Mouse (Mus musculus): ENCODE measurements around the gene Slc47a2.

The Slc47a2 gene

DNA sequence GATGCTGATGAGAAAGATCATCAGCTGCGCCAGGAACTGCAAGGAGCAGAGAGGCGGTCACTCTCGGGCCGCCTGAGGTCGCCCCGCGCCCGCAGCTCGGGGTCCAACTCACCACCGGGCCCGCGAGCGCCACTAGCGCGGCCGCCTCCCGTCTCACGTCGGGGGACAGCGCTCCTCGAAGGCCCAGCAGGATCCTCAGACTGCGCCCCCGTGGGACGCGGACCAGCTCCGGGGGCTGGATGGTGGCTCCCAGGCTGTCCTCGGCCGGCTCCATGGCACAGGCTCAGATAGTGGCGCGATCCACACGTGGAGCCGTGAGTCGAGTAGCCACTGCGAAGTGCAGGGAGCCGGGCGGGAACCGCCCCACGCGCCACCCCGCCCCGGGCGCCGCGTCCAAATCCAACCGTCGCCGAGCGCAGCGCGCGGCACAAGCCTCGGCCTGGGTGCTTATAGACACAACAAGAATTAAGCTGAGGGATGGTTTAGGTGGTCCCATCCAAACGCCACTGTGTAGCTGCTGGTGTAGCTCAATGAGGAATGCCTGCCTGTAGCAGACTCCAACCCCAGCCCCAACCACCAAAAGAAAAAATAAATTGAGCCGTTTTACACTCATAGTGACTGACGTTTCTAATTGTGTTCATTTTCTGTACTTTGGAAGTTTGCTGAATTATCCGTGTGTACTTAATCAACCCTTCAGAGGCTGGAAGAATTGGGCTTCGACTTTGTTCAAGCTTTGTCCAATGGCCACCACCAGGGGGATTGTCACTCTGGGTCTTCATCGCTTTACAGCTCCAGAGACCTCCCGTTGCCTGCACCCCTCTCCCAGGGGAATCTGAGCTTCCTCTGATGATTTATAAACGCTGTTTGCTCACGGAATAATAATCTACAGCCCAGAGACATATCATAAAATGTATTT lies at the start of gene Slc47a2:
Gene Slc47a2 (minus strand): TSS at position 356 of the 916 bp plus-strand sequence.
- DNase-seq (ENCODE audit: low spot score) = peak; percentile 78

GRCm38 (mm10) chr11:61388936-61389335 lies 46.3 kb upstream of the Slc47a2 start:
- no peak for DNase-seq (ENCODE audit: low spot score)

GRCm38 (mm10) chr11:61388012-61388411 lies 45.4 kb upstream of the Slc47a2 start:
- peak; percentile 79 for DNase-seq (ENCODE audit: low spot score)

DNA sequence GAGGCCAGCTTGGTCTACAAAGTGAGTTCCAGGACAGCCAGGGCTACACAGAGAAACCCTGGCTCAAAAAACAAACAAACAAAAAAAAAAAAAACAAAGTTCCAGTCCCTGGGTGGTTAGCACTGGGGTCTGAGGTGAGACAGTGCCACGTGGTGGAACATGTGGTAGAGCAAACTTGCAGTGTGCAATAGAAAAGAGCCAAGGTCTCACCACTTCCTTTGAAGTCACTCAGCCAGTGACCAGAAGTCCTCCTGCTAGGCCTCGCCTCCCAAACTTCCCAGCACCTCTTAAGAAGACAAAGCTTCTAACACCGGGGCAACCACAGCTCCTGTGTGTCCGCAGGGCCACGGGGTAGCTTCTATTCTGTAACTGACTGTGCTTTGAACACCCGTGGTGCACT lies 44.6 kb upstream of the Slc47a2 start:
- no peak for DNase-seq (ENCODE audit: low spot score)

DNA sequence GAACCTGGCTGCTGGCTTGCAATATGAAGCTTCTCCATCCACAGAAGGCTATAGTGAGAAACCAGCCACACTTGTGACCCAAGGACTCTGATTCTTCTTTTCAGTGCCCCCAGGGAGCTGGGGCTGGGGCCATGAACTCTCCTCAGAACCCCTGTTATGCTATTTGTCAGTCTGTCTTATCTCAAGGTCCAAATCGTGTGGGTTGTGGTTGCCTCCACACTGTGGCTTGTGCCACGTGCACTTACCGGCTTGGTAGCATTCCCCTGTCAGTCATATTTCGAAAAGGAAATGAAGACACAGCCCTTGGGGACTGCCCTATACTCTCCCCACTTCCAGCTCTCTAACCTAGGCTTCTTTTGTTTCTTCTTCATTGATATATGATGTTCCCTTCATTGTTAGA lies 43.1 kb upstream of the Slc47a2 start:
- DNase-seq (ENCODE audit: low spot score) = no peak

DNA sequence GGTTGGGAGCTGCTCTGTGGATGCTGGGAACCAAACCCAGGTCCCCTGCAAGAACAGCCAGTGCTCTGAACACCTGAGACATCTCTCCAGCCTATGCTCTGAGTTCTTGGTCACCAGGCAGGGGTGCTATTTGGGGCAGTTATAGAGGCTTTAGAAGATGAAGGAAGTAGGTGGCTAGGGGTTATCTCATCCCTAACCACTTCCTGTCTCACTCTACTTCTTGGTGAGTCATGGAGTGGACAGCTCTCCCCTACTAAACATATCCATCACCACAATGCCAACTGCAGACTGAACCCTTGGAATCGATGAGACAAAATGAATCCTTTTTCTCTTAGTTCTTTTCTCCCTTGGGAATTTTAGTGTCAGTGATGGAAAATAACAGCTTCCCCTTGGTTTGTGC lies 38.6 kb upstream of the Slc47a2 start:
- DNase-seq (ENCODE audit: low spot score) = no peak

- no peak for DNase-seq (ENCODE audit: low spot score)
Observed at GRCm38 (mm10) chr11:61378651-61379050, 36.0 kb upstream of the Slc47a2 start.

DNA sequence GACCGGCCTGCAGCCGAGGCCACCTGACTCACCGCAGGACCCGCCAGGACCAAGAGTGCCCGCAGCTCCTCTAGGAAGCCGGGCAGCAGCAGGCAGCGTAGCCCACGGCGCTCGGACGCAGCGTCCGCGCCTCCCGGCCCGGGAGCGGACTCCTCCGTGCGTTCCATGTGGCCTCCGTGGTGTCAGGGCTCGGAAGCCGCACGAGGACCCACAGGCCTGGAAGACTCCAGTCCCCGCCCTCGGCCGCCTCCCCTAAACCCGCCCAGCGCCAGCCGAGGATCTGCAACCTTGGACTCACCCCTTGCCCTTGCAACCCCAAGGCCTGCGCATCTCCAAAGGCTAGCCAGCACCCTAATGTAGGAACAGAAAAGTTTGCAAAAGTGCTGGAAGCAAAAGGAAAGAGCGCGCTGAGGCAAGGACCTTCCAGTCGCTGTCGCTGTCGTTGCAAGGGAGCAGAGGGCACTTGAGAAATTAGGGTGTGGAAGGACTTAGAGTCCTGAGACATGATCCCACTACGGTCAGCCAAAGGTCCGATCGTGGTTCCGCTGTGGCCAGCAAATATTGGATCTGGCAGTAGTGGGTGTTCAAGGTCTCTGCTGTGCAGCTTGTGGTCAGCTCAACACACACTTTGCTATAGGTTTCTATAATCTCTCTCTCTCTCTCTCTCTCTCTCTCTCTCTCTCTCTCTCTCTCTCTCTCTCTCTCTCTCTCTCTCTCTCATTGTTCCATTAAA lies 35.4 kb upstream of the Slc47a2 start, which contains the start of gene Slc47a1:
Gene Slc47a1 (minus strand): TSS at position 465 of the 733 bp plus-strand sequence.
- peak; percentile 40 for DNase-seq (ENCODE audit: low spot score)

DNA sequence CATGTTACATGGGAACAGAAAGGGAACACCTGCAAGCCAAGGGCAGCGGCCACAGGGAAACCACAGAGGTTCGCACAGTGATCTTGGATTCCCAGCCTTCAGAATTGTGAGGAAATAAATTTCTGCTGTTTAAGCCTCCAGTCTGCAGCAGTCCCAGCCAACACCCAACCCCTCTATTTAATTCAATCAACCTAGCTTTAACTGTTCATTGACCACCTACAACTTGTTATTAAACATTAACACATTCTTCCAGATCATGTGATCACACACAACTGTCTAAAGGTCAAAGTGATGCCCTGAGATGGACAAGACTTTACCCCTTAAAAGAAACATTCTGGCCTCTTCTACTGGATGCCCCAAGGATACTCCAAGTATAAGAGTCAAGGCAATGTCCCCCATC lies 26.0 kb upstream of the Slc47a2 start:
- DNase-seq (ENCODE audit: low spot score) = no peak

DNA sequence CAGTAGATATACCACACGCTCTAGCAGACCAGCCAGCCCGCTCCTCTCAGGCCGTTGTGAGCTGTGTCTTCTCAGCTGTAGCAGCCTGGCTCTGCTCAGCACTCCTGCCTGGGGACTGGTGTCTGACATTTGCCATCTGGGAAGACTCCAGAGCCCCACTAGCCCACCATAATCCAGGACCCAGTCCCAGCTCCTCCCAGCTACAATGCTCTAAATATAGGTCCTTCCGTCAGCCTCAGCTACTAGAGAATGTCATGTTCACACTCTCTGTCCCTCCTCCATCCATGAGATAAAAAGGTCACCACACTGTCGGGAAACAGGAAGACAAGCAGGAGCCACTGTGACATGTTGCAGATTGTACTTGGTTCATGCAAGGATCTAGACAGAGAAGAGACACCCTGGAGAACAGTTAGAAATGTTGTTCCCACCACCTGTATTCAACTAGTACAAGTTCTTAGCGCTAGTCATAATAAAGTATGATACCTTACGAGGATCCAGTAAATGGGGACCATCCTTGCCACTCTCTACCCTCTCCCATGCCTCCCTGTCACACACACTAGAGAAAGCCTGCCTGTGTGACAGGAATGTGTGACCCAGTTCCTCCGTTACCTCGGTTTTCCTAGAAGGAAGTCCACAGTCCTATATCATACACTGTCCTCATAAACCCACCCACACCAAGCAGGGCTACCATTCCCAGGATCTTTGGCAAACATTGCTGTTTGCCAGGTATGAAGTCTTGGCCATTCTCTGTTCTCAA lies 24.0 kb upstream of the Slc47a2 start:
- no peak for DNase-seq (ENCODE audit: low spot score)

GRCm38 (mm10) chr11:61365938-61366337 lies 23.3 kb upstream of the Slc47a2 start:
- no peak for DNase-seq (ENCODE audit: low spot score)

DNA sequence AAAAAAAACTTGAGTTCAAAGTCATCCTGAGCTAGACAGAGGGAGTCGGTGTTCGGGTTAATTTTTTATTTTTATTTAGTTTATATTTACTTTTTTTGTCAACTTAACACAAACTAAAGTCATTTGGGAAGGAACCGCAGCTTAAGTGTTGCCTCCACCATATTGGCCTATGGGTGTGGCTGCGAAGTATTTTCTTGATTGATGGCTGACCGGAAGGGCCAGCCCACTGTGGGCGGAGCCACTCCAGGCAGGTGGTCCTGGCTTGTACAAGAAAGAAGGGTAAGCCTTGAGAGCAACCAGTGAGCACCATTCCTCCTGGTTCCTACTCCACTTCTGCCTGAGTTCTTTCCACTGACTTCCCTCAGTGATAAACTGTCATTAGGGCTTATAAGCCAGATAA lies 21.4 kb upstream of the Slc47a2 start:
- no peak for DNase-seq (ENCODE audit: low spot score)

DNA sequence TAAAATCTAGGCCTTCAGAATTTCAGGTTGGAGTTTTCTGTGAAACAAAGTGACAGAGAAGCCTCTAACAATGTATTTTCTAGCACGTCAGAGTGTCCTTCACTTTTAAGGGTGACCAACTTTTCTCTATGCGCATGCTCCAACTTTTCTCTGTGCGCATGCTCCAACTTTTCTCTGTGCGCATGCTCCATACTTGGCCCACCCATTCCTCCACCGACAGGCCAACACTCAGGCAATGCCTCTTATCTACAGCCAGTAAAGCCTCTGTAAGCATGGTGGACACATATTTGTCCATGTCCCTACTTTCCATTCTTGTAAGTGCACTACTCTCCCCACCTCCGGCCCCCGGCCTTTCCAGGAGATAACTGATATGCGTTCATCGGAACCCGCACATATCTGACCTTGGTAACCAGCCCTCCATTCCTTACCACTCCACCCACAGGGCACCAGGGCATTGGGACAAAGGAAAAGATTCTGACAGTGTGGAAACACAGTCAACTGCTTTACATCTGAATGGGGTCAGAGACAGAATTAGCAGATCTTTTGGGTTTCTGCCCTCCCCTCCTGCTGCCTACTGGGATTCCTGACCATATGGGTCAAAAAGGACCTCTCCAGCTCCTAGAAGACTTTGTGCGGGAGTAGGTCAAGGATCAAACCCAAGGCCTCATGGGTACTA lies 19.0 kb upstream of the Slc47a2 start:
- no peak for DNase-seq (ENCODE audit: low spot score)

DNA sequence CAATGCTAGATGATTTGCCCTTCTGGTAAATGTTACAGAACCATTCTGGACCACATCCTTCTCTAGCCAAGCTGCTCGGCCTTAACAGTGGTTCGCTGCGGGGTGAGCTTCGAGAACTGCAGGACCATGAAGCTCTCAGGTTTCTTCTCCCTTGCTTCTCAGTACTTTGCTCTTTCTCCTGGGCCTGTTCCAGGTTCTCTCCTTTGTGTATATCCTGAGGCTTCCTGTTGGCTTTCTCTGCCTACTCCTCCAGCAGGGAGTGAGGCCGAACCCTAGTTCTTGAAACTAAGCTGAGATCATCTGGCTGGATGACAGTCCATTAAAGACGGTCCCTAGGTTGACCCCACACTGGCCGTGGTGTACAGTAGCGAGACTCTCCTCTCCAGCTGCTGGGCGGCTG lies 13.9 kb upstream of the Slc47a2 start:
- no peak for DNase-seq (ENCODE audit: low spot score)

GRCm38 (mm10) chr11:61356111-61356510 lies 13.5 kb upstream of the Slc47a2 start:
- no peak for DNase-seq (ENCODE audit: low spot score)

DNA sequence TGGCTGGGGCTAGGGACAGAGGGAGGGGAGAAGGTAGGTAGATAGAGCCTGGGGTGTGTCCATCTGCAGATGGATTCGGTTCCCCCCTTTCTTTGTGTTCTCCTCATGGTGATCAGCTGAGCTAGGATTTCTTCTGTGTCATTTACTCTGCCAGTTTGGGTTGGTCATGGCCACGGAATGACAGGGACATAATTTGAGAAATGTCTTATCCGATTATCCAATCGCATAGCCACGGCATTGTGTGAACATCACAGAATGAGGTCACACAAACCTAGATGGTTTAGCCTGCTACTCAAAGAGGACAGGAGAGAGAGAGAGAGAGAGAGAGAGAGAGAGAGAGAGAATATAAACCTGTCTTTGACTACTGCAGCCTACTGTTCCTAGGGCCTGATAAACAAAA lies 12.7 kb upstream of the Slc47a2 start:
- no peak for DNase-seq (ENCODE audit: low spot score)

GRCm38 (mm10) chr11:61354346-61354745 lies 11.7 kb upstream of the Slc47a2 start:
- DNase-seq (ENCODE audit: low spot score) = no peak

GRCm38 (mm10) chr11:61353038-61353437 lies 10.4 kb upstream of the Slc47a2 start:
- no peak for DNase-seq (ENCODE audit: low spot score)

DNA sequence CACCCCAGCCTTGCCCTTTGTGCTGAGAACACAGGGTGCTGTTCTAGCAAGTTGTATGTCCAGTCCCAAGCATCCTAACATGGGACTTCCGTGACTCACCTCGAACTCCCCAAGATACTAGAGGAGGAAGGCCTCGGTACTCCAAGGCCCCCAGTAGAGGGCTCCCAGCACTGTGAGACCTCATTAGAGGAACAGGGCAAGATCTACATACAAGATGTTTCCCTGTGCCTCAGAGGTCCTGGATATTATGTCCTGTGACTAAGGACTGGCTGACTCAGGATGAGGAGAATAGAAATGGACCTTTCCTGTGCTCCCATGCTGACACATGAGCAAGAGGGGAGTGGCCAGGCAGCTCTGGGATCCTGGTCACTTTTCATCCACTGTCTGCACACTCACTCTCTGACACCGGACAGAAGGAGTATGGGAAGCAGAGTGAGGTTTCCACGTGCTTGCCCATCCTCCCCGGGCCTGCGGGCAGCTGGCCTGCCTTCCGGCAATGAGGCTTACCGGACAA lies 9.5 kb upstream of the Slc47a2 start:
- DNase-seq (ENCODE audit: low spot score) = peak; percentile 28

GRCm38 (mm10) chr11:61349337-61349736 lies 6.7 kb upstream of the Slc47a2 start:
- peak; percentile 74 for DNase-seq (ENCODE audit: low spot score)

GRCm38 (mm10) chr11:61346133-61346532 lies 3.5 kb upstream of the Slc47a2 start:
- peak; percentile 27 for DNase-seq (ENCODE audit: low spot score)

DNA sequence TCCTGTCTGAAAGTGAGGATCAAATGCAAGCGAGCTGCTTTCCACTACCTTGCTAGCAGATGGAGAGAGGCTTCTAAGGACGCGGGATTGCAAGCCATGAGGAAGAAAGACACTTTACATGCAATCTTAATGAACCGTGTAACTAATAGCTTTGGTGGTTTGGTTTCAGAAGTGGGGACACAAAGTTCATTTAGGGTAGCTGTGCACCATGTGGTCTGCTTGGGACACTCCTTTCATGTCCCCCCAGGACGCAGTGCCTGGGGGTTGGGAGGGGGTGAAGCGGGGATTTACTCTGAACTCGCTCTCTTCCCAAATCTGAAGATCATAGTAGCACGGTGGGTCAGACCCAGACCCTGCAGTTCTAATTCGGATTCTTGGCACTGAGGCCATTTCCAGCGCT lies 689 bp downstream of the Slc47a2 start:
- peak; percentile 18 for DNase-seq (ENCODE audit: low spot score)
